Mouse (Mus musculus): Measurements from ENCODE around the gene Tmem178.

GRCm38 (mm10) chr17:81045525-81046150, 101.2 kb downstream of the Tmem178 start:
- TF ChIP-seq CTCF (IDR thresholded peaks at IDR 0.05; ENCODE audit: low read depth, low read length): peak; percentile 32; the same call in 1 of the 2 replicates
- no peak for TF ChIP-seq POLR2A (IDR thresholded peaks at IDR 0.05; ENCODE audit: borderline replicate concordance, low read depth, low read length)

All from bone marrow macrophage, adult 2 months (primary cell).